Mouse (Mus musculus): ENCODE measurements at regions not wholly inside any gene's neighbourhood (a gene's known extent, or its start where the extent isn't known, plus 50 kb on each side); places are given as distances from the start of the nearest gene placed in this dataset.

GRCm38 (mm10) chr11:34153749-34154525, 54.0 kb downstream of the Foxi1 start:
- DNase-seq (ENCODE audit: low read depth, low spot score), result no peak

GRCm38 (mm10) chr11:34149370-34149976, 51.1 kb upstream of the 4930469K13Rik start:
- peak; percentile 70 for DNase-seq (ENCODE audit: low read depth, low spot score)
